Mouse (Mus musculus) liver, adult (tissue): ENCODE data around the gene Mrps10.

Experiments
- GATA4 ChIP-seq: IDR thresholded peaks from 2 replicates; pipeline ENCODE4 v1.6.1; 2014; ENCODE audit warnings: mild to moderate bottlenecking, low read length; ENCODE audit not compliant: insufficient replicate concordance

The Mrps10 gene

DNA sequence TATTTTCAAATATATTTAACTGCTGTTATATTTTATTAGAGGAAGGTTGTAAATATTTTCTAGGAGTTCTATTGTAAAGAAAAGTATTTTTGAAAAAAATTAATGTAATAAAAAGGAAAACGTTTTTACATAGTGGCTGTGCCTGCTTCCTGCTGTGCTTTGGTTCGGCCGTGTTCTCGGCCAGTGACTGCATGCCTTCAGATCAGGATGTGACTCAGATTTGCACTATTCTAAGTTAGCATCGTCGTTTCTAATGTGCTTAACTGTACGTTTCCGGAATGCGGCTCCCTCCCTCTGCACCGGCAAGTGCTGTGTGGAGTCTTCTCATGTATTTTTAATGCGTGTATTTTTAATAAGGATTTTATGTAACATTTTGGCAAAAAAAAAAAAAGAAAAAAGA is 7.3 kb upstream of the Mrps10 start:
- TF ChIP-seq GATA4 = no peak

DNA sequence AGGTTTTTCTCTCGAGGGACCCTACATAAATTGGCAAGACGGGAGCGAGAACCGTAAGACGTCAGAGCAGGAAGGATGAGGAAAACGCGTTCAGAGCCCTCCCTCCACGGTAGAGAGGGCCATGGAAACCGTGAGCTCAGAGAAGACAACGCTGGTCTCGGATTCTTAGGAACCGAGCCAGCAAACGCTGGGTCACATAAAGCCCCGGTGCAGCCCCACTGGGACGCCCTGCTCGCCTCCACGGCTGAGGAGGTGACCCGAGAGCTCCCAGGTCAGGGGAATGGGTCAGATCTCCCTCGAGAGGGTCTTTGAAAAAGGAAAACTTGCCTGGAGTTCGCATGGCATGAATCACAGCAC is 378 bp downstream of the Mrps10 start:
- no peak for TF ChIP-seq GATA4

DNA sequence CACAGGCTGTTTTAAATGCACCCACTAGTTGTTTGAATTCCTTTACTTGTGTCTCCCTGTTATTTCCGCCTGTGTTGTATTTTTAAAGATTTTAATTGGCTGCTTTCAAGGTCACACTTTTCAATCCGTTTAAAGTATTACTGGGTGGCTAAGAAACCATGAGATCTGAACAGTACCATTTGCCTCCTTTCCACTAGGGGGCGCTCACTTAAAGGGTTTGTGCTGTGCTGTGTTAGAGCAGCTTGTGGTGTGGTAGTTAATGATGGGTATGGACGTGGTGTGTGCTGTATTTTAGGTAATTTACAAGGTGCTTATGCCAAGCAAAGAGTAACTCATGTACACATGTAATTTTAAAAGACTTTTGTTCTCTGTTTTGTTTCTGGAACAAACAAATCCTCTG is 2.8 kb downstream of the Mrps10 start:
- no peak for TF ChIP-seq GATA4

DNA sequence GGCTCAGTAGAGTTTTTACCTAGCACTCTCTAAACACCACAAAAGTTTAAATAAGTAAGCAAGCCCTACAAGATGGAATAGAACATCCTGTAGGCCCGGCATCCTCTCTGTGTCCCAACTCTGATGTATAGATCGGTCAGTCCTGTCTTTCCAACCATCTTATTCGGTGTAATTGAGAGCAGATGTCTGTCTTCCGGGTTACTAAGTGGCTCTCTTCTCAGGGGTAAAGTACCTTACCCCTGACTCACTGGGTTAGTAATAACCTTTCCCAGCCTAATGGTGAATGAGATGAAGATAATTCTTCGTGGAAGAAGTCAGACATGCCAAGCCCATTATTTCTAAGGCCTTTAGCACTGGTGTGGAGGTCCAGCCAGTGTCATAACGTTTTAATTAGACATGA is 5.3 kb downstream of the Mrps10 start:
- TF ChIP-seq GATA4 = no peak

DNA sequence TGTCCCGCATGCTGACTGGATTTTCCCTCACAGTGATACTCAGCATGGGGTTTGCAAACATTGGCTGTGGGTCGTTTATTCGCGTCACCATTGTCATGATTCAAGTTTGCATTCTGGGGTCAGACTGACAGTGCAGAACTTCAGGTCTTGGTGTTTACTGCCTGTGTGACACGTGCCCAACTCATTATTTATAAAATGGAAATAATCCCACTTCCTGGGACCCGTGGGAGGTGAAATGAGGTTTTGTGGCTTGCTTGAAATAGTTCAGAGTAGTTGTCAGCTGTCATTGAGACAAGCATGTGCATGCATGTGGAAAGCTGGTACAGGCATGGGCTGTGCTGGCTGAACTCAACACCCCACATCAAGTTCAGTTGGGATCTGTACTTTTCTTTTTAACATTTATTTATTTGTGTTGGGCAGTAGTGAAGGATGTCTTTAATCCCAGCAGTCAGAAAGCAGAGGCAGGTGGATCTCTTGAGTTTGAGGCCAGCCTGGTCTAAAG is 8.1 kb downstream of the Mrps10 start:
- no peak for TF ChIP-seq GATA4

DNA sequence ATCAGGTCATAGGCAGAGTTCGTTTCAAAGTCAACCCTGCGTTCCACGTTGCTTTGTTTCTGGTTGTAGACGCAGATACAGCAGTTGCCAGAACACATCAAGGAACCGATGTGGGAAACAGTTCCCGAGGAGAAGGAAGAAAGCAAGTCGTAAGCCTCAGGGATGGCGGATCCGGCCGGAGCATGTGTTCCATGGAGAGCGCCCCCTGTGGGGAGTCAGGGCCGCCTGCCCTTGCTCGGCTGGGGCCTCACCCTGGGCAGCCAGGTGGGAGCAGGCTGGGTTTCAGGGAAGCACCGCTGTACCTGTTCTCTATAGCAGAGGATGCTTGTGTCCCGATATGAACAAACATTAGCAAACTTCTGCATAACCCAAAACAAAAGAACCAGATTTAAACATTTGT is 9.4 kb downstream of the Mrps10 start:
- TF ChIP-seq GATA4 = no peak

DNA sequence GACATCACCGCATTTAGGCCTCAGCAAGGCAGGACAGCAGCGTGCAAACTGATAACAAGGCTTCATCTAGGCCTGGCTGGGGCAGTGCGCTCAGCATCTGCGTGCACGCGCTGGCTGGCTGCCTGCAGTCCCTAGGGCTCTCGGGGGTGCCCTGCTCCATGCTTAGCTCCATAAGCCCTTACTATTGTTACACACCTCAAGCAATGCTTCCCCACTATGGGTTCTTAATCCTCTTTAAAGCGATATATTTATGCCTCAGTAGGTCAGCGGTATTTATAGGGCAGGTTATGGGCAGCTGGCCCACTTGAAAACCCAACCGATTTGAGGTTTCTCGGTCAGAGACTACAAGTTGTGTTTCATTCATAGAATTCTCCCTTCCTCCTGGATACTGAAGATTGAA is 13.2 kb downstream of the Mrps10 start:
- TF ChIP-seq GATA4 = no peak

DNA sequence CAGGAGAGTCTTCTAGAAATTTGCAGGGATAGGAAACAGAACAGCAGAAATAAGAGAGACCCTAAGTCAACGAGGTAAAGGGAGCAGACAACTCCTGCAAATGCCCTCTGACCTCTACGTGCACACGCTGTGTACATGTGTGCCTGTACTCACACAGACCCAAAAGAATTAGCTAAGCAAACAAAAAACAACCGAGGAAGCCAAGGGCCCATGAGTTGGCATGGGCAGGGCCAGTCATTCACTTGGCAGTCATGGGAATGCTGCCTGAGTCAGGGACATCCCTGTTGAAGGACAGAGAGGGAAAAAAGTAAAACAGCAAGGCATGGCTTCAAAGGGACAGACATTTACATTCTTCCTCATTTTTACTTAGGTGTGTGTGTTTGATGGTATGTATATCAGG is 14.6 kb downstream of the Mrps10 start:
- no peak for TF ChIP-seq GATA4

DNA sequence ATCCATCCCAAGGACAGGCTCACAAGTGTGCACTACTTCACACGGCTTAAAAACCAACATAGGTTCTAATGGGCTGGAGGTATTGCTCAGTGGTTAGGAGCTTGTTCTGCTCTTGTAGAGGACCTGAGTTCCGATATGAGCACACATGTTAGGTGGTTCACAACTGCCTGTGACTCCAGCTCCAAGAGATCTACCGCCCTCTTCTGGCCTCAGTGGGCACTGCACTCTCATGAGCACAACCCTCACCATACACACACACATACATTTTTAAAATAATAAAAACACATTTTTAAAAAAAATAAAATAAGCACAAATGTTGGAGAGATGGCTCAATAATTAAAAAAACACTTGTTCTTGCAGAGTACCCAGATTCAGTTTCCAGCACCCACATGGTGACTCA is 15.4 kb downstream of the Mrps10 start:
- no peak for TF ChIP-seq GATA4

DNA sequence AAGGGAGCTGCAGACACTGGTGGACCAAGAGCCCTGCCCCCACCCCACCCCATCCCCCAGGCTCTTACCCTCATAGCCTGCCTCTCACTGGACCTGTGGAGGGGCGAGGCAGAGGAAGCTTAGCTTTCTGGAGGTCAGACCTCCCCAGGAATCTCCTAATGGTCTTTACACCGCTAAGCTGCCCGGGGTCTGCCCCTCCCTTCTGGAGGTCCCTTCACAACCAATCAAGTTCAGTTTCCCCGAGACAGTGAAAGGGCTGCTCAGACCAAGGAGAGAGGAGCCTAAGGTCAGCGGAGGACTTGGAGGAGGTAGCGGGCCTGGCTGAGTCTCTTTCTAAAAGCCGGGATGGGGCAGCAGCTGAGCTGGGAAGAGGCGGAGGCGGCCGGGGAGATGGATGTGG is 16.5 kb downstream of the Mrps10 start, which contains the start of gene Guca1b:
Guca1b (plus strand) TSS at position 249 of the 400 bp plus-strand sequence.
- TF ChIP-seq GATA4 = no peak

DNA sequence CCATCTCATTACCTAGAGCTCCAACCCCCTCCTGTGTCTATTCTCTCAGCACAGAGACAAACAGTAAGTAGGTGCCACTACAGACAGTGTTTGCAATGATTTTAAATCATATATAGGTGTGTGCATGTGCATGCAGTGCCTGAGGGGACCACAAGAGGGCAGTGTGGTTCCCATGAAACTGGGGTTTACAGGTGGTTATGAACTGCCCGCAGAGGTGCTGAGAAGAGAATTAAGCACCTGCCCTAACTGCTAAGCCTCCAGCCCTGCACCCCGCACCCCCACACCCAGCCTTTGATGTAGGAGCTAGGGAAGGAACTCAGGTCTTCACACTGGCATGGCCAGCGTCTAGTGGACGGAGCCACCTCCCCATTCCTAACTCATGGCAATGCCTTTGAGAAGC is 18.0 kb downstream of the Mrps10 start:
- TF ChIP-seq GATA4 = no peak

DNA sequence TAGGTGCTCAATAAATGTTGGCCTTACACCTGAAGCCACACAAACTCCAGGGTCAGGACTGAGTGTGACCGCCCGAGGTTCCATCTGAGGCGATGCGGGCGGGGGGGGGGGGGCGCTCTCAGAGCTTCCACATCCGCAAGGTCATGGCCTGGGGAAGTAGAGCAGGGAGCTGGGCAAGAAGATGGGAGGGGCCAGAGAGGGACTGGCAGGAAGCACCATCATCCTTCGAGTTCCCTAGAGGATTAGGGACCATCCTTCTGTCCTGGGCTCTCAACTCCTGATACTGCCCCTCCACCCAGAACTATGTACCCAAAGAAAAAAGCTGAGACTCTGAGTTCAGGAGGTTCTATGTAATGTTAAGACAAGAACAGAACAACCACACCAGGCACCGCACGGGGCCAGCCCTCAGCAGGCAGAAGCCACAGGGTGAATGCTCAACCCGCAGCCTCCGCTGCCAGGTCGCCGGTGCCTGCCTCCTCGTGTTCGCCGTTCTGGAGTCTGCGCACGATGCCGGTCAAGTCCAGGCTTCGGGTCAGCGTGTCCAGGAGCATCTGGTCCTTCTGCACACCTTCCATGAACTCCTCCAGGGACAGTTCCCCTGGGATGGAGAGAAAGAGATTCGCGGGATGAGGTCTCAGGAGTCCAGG is 25.7 kb downstream of the Mrps10 start:
- no peak for TF ChIP-seq GATA4

DNA sequence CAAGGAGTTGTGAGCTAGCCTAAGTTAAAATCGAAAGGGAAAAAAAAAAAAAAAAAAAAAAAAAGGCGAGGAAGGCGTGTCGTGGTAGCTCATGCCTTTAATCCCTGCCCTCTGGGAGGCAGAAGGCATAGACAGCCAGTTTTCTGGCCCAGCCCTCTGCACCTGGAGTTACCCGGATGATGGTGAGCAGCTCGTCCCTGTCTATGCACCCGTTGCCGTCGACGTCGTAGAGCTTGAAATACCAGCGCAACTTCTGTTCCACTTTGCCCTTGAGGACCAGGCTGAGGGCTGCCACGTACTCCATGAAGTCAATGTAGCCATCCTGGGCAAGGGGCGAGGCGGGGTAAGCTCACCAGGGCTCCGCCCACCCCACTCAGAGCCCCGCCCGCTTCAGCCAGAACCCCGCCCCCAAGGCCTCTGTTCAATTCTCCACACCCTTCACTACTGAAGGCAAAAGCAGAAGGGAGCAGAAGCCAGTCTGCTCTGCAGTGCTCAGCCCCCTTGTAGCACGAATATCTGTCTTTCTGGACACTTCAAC is 26.8 kb downstream of the Mrps10 start:
- TF ChIP-seq GATA4 = no peak

DNA sequence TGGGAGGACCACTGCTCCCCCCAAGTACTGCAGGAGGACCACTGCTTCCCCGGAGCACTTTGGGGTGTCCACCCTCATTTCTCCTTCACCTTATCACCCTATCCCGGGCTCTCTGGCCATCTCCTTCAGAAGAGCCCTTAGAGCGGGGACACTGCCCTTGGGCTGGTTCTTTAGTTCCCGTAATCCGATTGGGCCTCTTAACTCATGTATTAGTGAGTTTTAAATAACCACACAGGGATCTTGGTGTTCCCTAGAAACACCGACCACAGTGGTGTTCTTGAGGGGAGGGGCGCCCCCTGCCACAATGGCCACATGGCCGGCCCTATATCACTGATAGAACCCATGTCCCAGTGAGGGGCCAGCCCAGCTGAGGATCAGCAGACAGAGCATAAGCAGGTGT is 30.4 kb downstream of the Mrps10 start:
- no peak for TF ChIP-seq GATA4

DNA sequence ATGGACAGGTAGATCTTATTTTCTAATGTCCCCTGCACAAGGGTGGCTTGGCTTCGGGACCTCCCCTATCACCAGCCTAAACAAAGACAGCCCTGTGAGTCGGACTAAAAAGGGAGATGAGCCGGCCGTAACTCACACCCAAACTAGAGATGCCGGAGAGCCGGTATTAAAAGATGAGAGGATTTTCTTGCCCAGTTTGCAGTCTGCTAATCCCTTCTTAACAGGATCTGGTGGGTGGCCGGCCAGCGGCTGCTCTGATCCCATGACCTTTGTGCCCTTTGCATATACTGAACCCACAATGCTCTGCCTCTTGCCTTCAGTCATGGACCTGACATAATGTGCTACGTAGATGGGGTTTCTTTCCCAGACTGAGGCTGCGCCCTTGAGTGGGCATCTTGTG is 31.8 kb downstream of the Mrps10 start, which contains the start of gene Guca1a:
Guca1a (minus strand) TSS at position 134 of the 400 bp plus-strand sequence.
- TF ChIP-seq GATA4 = no peak

DNA sequence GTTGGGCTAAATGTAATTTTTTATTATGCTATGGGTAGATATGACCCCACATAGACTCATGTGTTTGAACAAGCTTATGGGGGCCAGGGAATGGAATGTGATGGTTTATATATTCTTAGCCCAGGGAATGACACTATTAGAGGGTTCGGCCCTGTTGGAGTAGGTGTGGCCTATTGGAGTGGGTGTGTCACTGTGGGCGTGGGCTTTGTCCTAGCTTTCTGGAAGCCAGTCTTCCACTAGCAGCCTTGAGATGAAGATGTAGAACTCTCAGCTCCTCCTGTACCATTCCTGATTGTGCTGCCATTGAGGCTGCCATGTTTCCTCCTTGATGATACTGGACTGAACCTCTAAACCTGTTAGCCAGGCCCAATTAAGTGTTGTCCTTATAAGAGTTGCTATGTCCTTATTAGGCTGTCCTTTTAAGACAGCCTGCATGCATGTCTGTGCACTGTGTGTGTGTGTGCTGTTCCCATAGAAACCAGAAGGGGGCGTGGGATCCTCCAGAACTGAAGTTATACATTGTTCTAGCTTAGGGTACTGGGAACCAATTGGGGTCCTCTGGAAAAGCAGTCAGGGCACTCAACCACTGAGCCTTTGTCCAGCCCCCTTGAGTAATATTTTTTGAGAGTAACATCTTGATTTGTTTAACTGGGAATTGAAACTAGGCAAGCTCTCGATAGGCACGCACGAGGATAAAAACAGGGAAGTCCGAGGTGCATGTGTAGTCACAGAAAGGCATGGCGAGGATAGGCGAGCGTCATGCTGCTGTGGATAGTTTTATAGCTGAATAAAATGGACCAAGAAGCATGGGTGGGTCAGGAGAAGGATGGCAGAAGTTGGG is 39.2 kb downstream of the Mrps10 start:
- TF ChIP-seq GATA4 = no peak
